Mouse (Mus musculus) urinary bladder, postnatal 25 days (tissue): ENCODE measurements at regions not wholly inside any gene's neighbourhood (a gene's known extent, or its start where the extent isn't known, plus 50 kb on each side); places are given as distances from the start of the nearest gene placed in this dataset.

ENCODE experiments used
- DNase-seq: peaks from one replicate; pipeline ENCODE4 v3.0.0; 2022; ENCODE audit warnings: low spot score

- no peak for DNase-seq
These were observed 61.9 kb upstream of the Pard3b start for GRCm38 (mm10) chr1:61576758-61577157.

DNA sequence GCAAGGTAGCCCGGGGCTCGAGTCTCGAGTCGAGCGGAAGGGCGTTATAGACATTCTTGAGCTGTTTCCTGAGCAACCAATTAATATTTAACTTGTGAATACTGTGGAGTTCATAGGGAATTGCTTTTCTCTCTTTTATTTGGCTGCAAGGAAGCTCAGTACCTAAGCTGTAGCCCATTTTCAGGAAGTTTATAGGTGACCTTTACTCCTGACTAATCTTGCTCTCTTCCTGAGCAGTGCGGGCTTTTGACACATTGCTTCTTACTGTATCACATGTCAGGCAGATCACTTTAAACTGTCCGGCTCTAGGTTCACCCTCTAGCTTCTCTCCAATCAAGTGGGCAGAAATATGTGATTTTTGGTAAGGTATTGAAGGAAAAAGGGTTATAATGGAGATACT lies 51.4 kb upstream of the Pard3b start:
- no peak for DNase-seq
